Mouse (Mus musculus): ENCODE results near the gene Arl10. TPM values are rescaled to one million over a fixed set of nuclear protein-coding genes. Genes with fewer than 3 reads are reported as not detected.

Arl10 gene
- total and polyA plus RNA-seq, 2 experiments from 2014 or later, result 10.7 to 85.9 TPM

DNA sequence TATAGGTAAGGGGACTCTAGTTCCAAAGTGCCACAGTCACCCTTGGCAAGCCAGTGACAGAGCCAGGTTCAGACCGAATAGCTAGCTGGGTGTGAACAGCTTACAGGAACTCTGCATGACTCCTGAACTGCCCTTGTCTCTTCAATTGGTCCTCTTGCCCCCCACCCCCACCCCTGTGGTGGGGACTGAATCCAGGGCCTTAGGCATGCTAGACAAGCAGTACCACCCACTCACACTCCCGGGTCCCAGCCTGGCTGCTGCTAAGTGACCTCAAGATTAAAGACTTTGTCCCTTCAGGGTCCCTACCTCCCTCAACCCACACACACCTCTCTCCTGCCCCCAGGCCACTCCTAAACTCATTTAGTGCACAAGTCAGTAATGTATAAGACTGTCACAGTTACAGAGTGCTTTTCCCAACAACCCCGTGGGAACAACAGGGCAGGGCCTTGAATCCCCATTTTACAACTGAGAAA is 27.9 kb downstream of the Arl10 start:
- WGBS, result 54% methylated on average over 3 of the region's 3 CpGs
- no peak overlapping the region for H3K4me3 ChIP-seq (ENCODE audit: low read depth, low read length)

DNA sequence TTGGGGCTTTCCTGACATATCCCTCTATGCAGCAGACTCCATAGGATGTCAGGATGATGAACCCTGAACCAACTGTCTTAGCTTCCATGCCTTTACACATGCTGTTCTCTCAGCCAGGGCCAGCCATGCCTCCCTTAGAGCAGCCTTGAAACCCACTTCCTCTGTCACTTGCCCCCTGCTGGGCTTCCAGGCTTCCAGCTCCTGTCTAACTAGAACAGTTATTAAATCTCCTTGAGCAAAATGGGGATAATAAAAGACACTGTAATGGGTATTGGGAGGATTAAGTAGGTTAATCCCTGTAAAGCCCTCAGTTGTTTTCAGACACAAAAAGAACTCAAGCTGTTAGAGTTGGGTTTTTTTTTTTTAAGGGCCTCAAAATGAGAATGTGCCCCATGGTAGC is 28.7 kb downstream of the Arl10 start:
- no peaks in the 10 kb centered on the region for H3K4me1 ChIP-seq (ENCODE audit: control insufficient read depth, insufficient read depth)
- H3K27me3 ChIP-seq (ENCODE audit: control insufficient read depth, insufficient read depth, low read length), result no peaks in the 10 kb centered on the region
- peaks cover 27% of the 10 kb centered on the region; the same call in 1 of the 2 replicates for H3K36me3 ChIP-seq (replicated peaks; ENCODE audit: control insufficient read depth, insufficient read depth, low read length)
- TF ChIP-seq EP300 (IDR thresholded peaks at IDR 0.05; ENCODE audit: low read depth), result no peak
- no peak for TF ChIP-seq CTCF (IDR thresholded peaks at IDR 0.05; ENCODE audit: low read depth)
- H3K9me3 ChIP-seq (replicated peaks; ENCODE audit: control insufficient read depth, low read length), result no peaks in the 10 kb centered on the region
- no peak overlapping the region for H3K4me3 ChIP-seq (ENCODE audit: low read depth, low read length)
- no peak overlapping the region for H3K27ac ChIP-seq (ENCODE audit: low read depth)
- H3K4me2 ChIP-seq (ENCODE audit: low read depth, low read length), result no peak overlapping the region
- DNase-seq (ENCODE audit: low spot score) (no peak), ATAC-seq (ENCODE audit: insufficient read depth, low read depth) (no peak)
- no peak overlapping the region for H3K9ac ChIP-seq (replicated peaks; ENCODE audit: low read depth, low read length)

More for the DNA sequence above, 27.9 kb downstream of the Arl10 start:
- peaks cover 5% of the 10 kb centered on the region; the same call in 1 of the 2 replicates for H3K4me1 ChIP-seq (ENCODE audit: control insufficient read depth, insufficient read depth)
- peaks cover 34% of the 10 kb centered on the region; the same call in 1 of the 2 replicates for H3K36me3 ChIP-seq (replicated peaks; ENCODE audit: control insufficient read depth, insufficient read depth, low read length)
- H3K27me3 ChIP-seq (ENCODE audit: control insufficient read depth, insufficient read depth, low read length), result no peaks in the 10 kb centered on the region
- no peaks in the 10 kb centered on the region for H3K9me3 ChIP-seq (replicated peaks; ENCODE audit: control insufficient read depth, low read length)
- no peak for TF ChIP-seq CTCF (IDR thresholded peaks at IDR 0.05; ENCODE audit: low read depth)
- TF ChIP-seq EP300 (IDR thresholded peaks at IDR 0.05; ENCODE audit: low read depth), result no peak
- ATAC-seq (ENCODE audit: insufficient read depth, low read depth) (no peak), DNase-seq (ENCODE audit: low spot score) (no peak)
- H3K4me2 ChIP-seq (ENCODE audit: low read depth, low read length), result no peak overlapping the region
- no peak overlapping the region for H3K27ac ChIP-seq (ENCODE audit: low read depth)
- H3K9ac ChIP-seq (replicated peaks; ENCODE audit: low read depth, low read length), result no peak overlapping the region

DNA sequence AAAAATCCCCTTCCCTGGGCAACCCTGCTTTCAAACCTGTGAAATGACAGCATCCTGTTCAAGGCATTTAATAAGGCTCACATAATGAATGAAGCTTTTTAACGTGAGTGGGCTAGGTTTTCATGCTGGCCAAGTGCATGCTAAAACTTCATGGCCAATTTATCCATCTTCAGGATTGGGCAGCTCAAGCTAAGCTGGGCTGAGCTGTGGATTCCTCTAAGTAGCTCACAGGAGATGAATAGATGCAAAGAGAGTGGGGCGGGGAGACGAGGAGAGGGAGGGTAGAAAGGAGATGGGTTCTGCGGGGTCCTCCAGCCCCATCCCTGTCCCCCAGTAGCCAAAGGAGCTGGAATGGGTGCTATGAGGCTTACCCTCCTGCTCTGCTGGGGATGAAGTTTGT is 29.4 kb downstream of the Arl10 start:
- H3K9me3 ChIP-seq (replicated peaks; ENCODE audit: control insufficient read depth, low read length), result no peaks in the 10 kb centered on the region
- ATAC-seq (ENCODE audit: insufficient read depth, low read depth) (no peak), DNase-seq (ENCODE audit: low spot score) (no peak)
- no peak overlapping the region for H3K4me2 ChIP-seq (ENCODE audit: low read depth, low read length)
- no peak overlapping the region for H3K9ac ChIP-seq (replicated peaks; ENCODE audit: low read depth, low read length)
- H3K4me3 ChIP-seq (ENCODE audit: low read depth, low read length), result no peak overlapping the region
- H3K27ac ChIP-seq (ENCODE audit: low read depth), result no peak overlapping the region
- H3K36me3 ChIP-seq (replicated peaks; ENCODE audit: control insufficient read depth, insufficient read depth, low read length), result peaks cover 22% of the 10 kb centered on the region; the same call in 1 of the 2 replicates
- 70% methylated on average over 4 of the region's 4 CpGs for WGBS
- H3K4me1 ChIP-seq (ENCODE audit: control insufficient read depth, insufficient read depth), result no peaks in the 10 kb centered on the region
- no peak for TF ChIP-seq EP300 (IDR thresholded peaks at IDR 0.05; ENCODE audit: low read depth)
- H3K27me3 ChIP-seq (ENCODE audit: control insufficient read depth, insufficient read depth, low read length), result no peaks in the 10 kb centered on the region

DNA sequence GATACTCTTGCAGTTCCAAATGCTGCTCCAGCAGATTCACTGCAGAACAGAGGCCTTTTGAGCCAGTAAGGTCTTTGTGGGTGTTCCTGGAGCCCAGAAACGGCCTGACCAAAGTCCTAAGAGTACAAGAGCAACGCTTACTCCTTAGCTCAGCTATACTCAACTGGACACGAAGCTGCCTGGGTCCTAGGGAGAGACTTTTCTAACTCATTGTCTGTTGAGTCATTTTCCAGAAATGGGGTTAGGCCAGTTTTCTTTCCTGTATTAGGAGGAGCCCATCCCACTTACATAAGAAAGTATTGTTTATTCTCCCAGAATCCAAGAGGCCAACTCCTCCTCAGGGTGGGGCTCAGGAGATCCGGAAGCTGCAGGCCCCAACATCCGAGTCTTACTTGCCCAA is 30.6 kb downstream of the Arl10 start:
- H3K9ac ChIP-seq (replicated peaks; ENCODE audit: low read depth, low read length), result no peak overlapping the region

DNA sequence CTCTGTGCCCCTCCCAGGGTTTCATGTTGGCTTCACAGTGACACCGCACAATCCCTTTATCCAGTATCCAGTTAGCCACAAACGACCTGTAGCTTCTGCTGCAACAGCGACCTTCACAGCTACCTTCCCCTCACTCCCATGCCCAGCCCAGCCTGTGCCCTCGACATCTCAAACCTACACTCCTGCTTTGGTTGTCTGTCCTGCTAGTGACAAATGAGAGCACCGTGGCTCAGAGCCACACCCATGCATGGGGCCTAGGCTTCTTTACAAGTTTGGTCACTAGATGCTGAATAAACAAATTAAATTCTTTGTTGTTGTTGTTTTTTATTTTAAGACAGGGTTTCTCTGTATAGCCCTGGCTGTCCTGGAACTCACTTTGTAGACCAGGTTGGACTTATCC is 32.4 kb downstream of the Arl10 start:
- DNase-seq (ENCODE audit: low spot score) (no peak), ATAC-seq (ENCODE audit: insufficient read depth, low read depth) (no peak)
- Histone ChIP-seq H3K9me3 (replicated peaks; ENCODE audit: control insufficient read depth, low read length) (no peaks in the 10 kb centered on the region), H3K27me3 (ENCODE audit: control insufficient read depth, insufficient read depth, low read length) (no peaks in the 10 kb centered on the region), H3K4me3 (ENCODE audit: low read depth, low read length) (no peak overlapping the region), H3K9ac (replicated peaks; ENCODE audit: low read depth, low read length) (no peak overlapping the region), H3K36me3 (replicated peaks; ENCODE audit: control insufficient read depth, insufficient read depth, low read length) (peaks cover 18% of the 10 kb centered on the region; the same call in 1 of the 2 replicates), H3K27ac (ENCODE audit: low read depth) (no peak overlapping the region), H3K4me2 (ENCODE audit: low read depth, low read length) (no peak overlapping the region), H3K4me1 (ENCODE audit: control insufficient read depth, insufficient read depth) (no peaks in the 10 kb centered on the region)
- no peak for TF ChIP-seq CTCF (IDR thresholded peaks at IDR 0.05; ENCODE audit: low read depth)
- TF ChIP-seq EP300 (IDR thresholded peaks at IDR 0.05; ENCODE audit: low read depth), result no peak
- 56% methylated on average over 5 of the region's 5 CpGs for WGBS

More for the DNA sequence above, 30.6 kb downstream of the Arl10 start:
- 0 out of 2 replicates have a peak overlapping the region, but pooled peaks have one; percentile 28 for H3K27ac ChIP-seq (ENCODE audit: low read depth)
- H3K27me3 ChIP-seq (ENCODE audit: control insufficient read depth, insufficient read depth, low read length), result no peaks in the 10 kb centered on the region
- peaks cover 18% of the 10 kb centered on the region; the same call in 1 of the 2 replicates for H3K36me3 ChIP-seq (replicated peaks; ENCODE audit: control insufficient read depth, insufficient read depth, low read length)
- no peaks in the 10 kb centered on the region for H3K4me1 ChIP-seq (ENCODE audit: control insufficient read depth, insufficient read depth)
- no peaks in the 10 kb centered on the region for H3K9me3 ChIP-seq (replicated peaks; ENCODE audit: control insufficient read depth, low read length)
- H3K4me2 ChIP-seq (ENCODE audit: low read depth, low read length), result no peak overlapping the region
- TF ChIP-seq EP300 (IDR thresholded peaks at IDR 0.05; ENCODE audit: low read depth), result no peak
- no peak for TF ChIP-seq CTCF (IDR thresholded peaks at IDR 0.05; ENCODE audit: low read depth)
- WGBS, result 71% methylated on average over 5 of the region's 5 CpGs
- DNase-seq (ENCODE audit: low spot score), result no peak
- no peak for ATAC-seq (ENCODE audit: insufficient read depth, low read depth)
- H3K4me3 ChIP-seq (ENCODE audit: low read depth, low read length), result no peak overlapping the region

DNA sequence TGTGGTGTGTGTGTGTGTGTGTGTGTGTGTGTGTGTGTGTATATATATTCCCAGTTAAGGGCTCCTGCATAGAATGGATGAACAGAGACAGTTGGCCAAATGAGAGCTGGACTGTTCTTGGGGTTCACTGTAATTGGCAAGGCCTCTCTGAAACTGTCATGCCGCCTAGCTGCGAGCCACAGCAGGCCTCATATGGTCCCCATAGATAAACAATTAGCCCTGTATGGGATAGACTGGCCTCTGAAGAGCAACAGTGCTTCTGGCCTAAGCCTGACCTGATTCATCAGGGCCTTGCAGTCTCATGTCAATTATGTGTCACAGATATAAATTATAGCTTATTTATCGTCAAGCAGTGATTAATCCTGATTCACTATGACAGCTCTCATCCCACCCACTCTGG is 33.2 kb downstream of the Arl10 start:
- Histone ChIP-seq H3K9ac (replicated peaks; ENCODE audit: low read depth, low read length) (no peak overlapping the region), H3K36me3 (replicated peaks; ENCODE audit: control insufficient read depth, insufficient read depth, low read length) (peaks cover 18% of the 10 kb centered on the region; the same call in 1 of the 2 replicates), H3K4me1 (ENCODE audit: control insufficient read depth, insufficient read depth) (no peaks in the 10 kb centered on the region), H3K4me2 (ENCODE audit: low read depth, low read length) (no peak overlapping the region), H3K4me3 (ENCODE audit: low read depth, low read length) (no peak overlapping the region), H3K27ac (ENCODE audit: low read depth) (no peak overlapping the region), H3K27me3 (ENCODE audit: control insufficient read depth, insufficient read depth, low read length) (no peaks in the 10 kb centered on the region), H3K9me3 (replicated peaks; ENCODE audit: control insufficient read depth, low read length) (no peaks in the 10 kb centered on the region)
- 81% methylated on average over 3 of the region's 3 CpGs for WGBS
- ATAC-seq (ENCODE audit: insufficient read depth, low read depth) (no peak), DNase-seq (ENCODE audit: low spot score) (no peak)
- TF ChIP-seq CTCF (IDR thresholded peaks at IDR 0.05; ENCODE audit: low read depth) (no peak), EP300 (IDR thresholded peaks at IDR 0.05; ENCODE audit: low read depth) (no peak)

Data from heart, postnatal 0 days (tissue).